ENCODE assay signal across 28 mouse cellular contexts in the genomic region with DNA sequence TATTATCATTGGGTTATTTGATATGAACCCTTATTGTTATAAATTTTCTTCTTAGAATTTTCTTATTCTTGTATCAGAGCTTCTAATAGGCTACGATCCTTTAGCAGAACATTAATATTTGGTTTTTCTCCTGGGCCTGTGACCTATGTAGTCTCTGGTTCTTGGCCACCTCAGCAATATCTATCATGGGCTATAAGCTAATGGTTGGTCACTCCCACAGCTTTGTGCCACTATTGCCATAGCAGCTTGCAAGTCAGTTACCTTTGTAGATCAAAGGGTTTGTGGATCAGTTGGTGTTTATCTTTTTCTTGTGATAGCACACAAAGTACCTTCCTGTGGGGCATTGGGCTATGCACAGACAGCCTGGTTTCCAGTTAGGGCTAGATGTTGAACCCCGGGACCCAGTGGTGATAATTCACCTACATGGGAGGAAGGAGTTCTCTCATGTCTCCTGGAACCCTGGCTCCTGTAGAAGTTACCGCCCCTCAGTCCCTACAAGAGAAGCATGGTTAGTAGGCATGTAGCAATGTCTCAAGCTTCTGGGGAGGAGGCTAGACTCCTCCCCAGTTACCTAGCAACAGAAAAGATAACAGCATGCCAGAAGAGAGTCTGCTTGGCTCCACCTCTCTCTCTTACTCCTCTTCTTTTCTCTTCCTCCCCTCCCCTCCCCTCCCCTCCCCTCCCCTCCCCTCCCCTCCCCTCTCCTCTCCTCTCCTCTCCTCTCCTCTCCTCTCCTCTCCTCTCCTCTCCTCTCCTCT.
DNase-seq lines count a peak whose midpoint lies in the region; ATAC-seq and TF ChIP-seq lines count a peak whose summit lies in the region.
"Had no signal": no experiment of that assay in that cellular context is flagged by ENCODE, and none has a peak within 500 bp of the region (broad histone marks: within the 10 kb centered on the region; RNA-seq: fewer than 3 reads in every experiment).

No protein-coding gene starts in this region.

- no peak overlapping the region for H3K4me2 ChIP-seq in liver, postnatal 0 days (ENCODE audit: low read depth, low read length)
- H3K4me2 ChIP-seq in liver, embryonic 11.5 days = no peak overlapping the region
- H3K4me2 ChIP-seq in liver, embryonic 14.5 days (ENCODE audit: low read depth) = no peak overlapping the region
- no peak overlapping the region for H3K4me2 ChIP-seq in hindbrain, embryonic 14.5 days (replicated peaks)
- H3K4me2 ChIP-seq: forebrain, embryonic 13.5 days; heart, embryonic 12.5 days; heart, embryonic 15.5 days; hindbrain, embryonic 15.5 days had no signal

- TF ChIP-seq CTCF in liver, postnatal 0 days (IDR thresholded peaks at IDR 0.05; ENCODE audit: low read depth) = no peak
- no peak for TF ChIP-seq CTCF in liver, embryonic 14.5 days (IDR thresholded peaks at IDR 0.05; ENCODE audit: low read depth)

- H3K9me3 ChIP-seq in liver, postnatal 0 days (ENCODE audit: low read length) = no peaks in the 10 kb centered on the region
- no peaks in the 10 kb centered on the region for H3K9me3 ChIP-seq in liver, embryonic 11.5 days (ENCODE audit: control insufficient read depth, low read length)
- no peaks in the 10 kb centered on the region for H3K9me3 ChIP-seq in liver, embryonic 14.5 days (ENCODE audit: control insufficient read depth, low read length)
- H3K9me3 ChIP-seq in hindbrain, embryonic 14.5 days (ENCODE audit: control insufficient read depth, low read length) = no peaks in the 10 kb centered on the region
- H3K9me3 ChIP-seq: forebrain, embryonic 10.5 days; forebrain, embryonic 13.5 days; G1E; heart, embryonic 12.5 days; heart, embryonic 15.5 days; hindbrain, embryonic 15.5 days had no signal

- ATAC-seq in liver, postnatal 0 days = no peak
- peak; percentile 95 for ATAC-seq in liver, embryonic 11.5 days (replicated peaks; ENCODE audit: low FRiP score)
- ATAC-seq in liver, embryonic 14.5 days (ENCODE audit: insufficient read depth) = peak; percentile 95
- 0 out of 2 replicates have a peak, but pooled peaks have one; percentile 29 for ATAC-seq in megakaryocyte progenitor cell, adult 5-6 weeks (replicated peaks; ENCODE audit: poor library complexity)
- no peak for ATAC-seq in hindbrain, embryonic 14.5 days (ENCODE audit: low FRiP score)
- ATAC-seq: activated CD4-positive, CD25-positive, alpha-beta regulatory T cell, adult 4 months; forebrain, embryonic 13.5 days; forebrain, embryonic 16.5 days had no signal

- H3K27me3 ChIP-seq in liver, postnatal 0 days (ENCODE audit: insufficient read depth, low read length) = no peaks in the 10 kb centered on the region
- no peaks in the 10 kb centered on the region for H3K27me3 ChIP-seq in liver, embryonic 11.5 days (replicated peaks; ENCODE audit: control insufficient read depth, insufficient read depth, low read length)
- no peaks in the 10 kb centered on the region for H3K27me3 ChIP-seq in liver, embryonic 14.5 days (ENCODE audit: control insufficient read depth, insufficient read depth, low read length)
- no peaks in the 10 kb centered on the region for H3K27me3 ChIP-seq in hindbrain, embryonic 14.5 days (ENCODE audit: control insufficient read depth, insufficient read depth, low read length)
- H3K27me3 ChIP-seq: CH12.LX; forebrain, embryonic 13.5 days; heart, embryonic 12.5 days; heart, embryonic 15.5 days; hindbrain, embryonic 15.5 days had no signal

- H3K27ac ChIP-seq in liver, postnatal 0 days (ENCODE audit: low read depth) = no peak overlapping the region
- no peak overlapping the region for H3K27ac ChIP-seq in liver, embryonic 11.5 days (ENCODE audit: low read depth, low read length)
- H3K27ac ChIP-seq in liver, embryonic 14.5 days = no peak overlapping the region
- no peak overlapping the region for H3K27ac ChIP-seq in hindbrain, embryonic 14.5 days
- H3K27ac ChIP-seq: forebrain, embryonic 10.5 days; forebrain, embryonic 13.5 days; heart, adult 2 months; heart, embryonic 15.5 days; hindbrain, embryonic 15.5 days had no signal

- no peak for TF ChIP-seq EP300 in liver, postnatal 0 days (IDR thresholded peaks at IDR 0.05; ENCODE audit: low read depth)
- no peak for TF ChIP-seq EP300 in liver, embryonic 14.5 days (IDR thresholded peaks at IDR 0.05; ENCODE audit: low read depth)

- WGBS in liver, postnatal 0 days (ENCODE audit: insufficient replicate concordance) = 73% methylated on average over 3 of the region's 3 CpGs
- WGBS in liver, embryonic 11.5 days = 69% methylated on average over 3 of the region's 3 CpGs
- 62% methylated on average over 3 of the region's 3 CpGs for WGBS in liver, embryonic 14.5 days (ENCODE audit: insufficient replicate concordance)
- WGBS in hindbrain, embryonic 14.5 days = 86% methylated on average over 3 of the region's 3 CpGs

- H3K4me3 ChIP-seq in liver, postnatal 0 days (ENCODE audit: low read depth, low read length) = no peak overlapping the region
- H3K4me3 ChIP-seq in liver, embryonic 11.5 days (ENCODE audit: low read depth, low read length) = no peak overlapping the region
- no peak overlapping the region for H3K4me3 ChIP-seq in liver, embryonic 14.5 days (ENCODE audit: insufficient read depth in 1 of 2, low read depth in 2 of 2, low read length in 2 of 2)
- H3K4me3 ChIP-seq in hindbrain, embryonic 14.5 days (replicated peaks; ENCODE audit: low read length) = no peak overlapping the region
- H3K4me3 ChIP-seq: forebrain, embryonic 10.5 days; forebrain, embryonic 13.5 days; heart, adult 2 months; heart, embryonic 12.5 days; heart, embryonic 15.5 days; hindbrain, embryonic 15.5 days had no signal

- no peaks in the 10 kb centered on the region for H3K36me3 ChIP-seq in liver, postnatal 0 days (replicated peaks; ENCODE audit: insufficient read depth, low read length)
- H3K36me3 ChIP-seq in liver, embryonic 11.5 days (ENCODE audit: control insufficient read depth, insufficient read depth, low read length) = no peaks in the 10 kb centered on the region
- H3K36me3 ChIP-seq in liver, embryonic 14.5 days (replicated peaks; ENCODE audit: control insufficient read depth, insufficient read depth, low read depth) = no peaks in the 10 kb centered on the region
- H3K36me3 ChIP-seq in hindbrain, embryonic 14.5 days (replicated peaks; ENCODE audit: control insufficient read depth, insufficient read depth) = no peaks in the 10 kb centered on the region
- H3K36me3 ChIP-seq: forebrain, embryonic 10.5 days; heart, embryonic 15.5 days; hindbrain, embryonic 15.5 days had no signal

- DNase-seq in liver = peak; percentile 14
- no peak for DNase-seq in liver, postnatal 0 days
- DNase-seq in liver, embryonic 11.5 days (ENCODE audit: low spot score) = no peak
- peak; percentile 13 to 39 (median 19) for DNase-seq in liver, embryonic 14.5 days (ENCODE audit: low read depth in 3 of 3, low spot score in 3 of 3)
- no peak for DNase-seq in right cerebral cortex, adult 2 months (ENCODE audit: low spot score in 2 of 2)
- DNase-seq in hindbrain, embryonic 14.5 days (ENCODE audit: low spot score) = no peak
- DNase-seq in Muller cell, postnatal 12 days (ENCODE audit: inconsistent ontology term) = no peak
- DNase-seq: adrenal gland, adult 8-10 months; adrenal gland, postnatal 25 days; B cell, adult 2 months; cerebellum, adult 11-12 months; cerebellum, adult 9-10 months; cerebellum, postnatal 14 days; gastrocnemius, postnatal 10 days; gastrocnemius, postnatal 36 days; heart, adult 2 months; heart, postnatal 10 days; heart, postnatal 4 days had no signal

- H3K4me1 ChIP-seq in liver, postnatal 0 days (ENCODE audit: insufficient read depth) = no peaks in the 10 kb centered on the region
- H3K4me1 ChIP-seq in liver, embryonic 11.5 days (replicated peaks; ENCODE audit: control insufficient read depth, insufficient read depth, low read length) = no peaks in the 10 kb centered on the region
- peaks cover 3 to 4% of the 10 kb centered on the region in 2 experiments; a peak in 2 of 4 replicates for H3K4me1 ChIP-seq in liver, embryonic 14.5 days (replicated peaks; ENCODE audit: control insufficient read depth in 2 of 2, insufficient read depth in 2 of 2, low read length in 1 of 2)
- H3K4me1 ChIP-seq in hindbrain, embryonic 14.5 days (replicated peaks; ENCODE audit: control insufficient read depth, insufficient read depth, low read length) = no peaks in the 10 kb centered on the region
- H3K4me1 ChIP-seq: forebrain, embryonic 10.5 days; forebrain, embryonic 13.5 days; heart, embryonic 15.5 days; hindbrain, embryonic 15.5 days had no signal

- H3K9ac ChIP-seq in liver, postnatal 0 days (replicated peaks) = no peak overlapping the region
- H3K9ac ChIP-seq in liver, embryonic 11.5 days (ENCODE audit: low read depth, low read length) = no peak overlapping the region
- no peak overlapping the region for H3K9ac ChIP-seq in liver, embryonic 14.5 days (replicated peaks)
- no peak overlapping the region for H3K9ac ChIP-seq in hindbrain, embryonic 14.5 days
- H3K9ac ChIP-seq: forebrain, embryonic 13.5 days; heart, embryonic 12.5 days; heart, embryonic 15.5 days; hindbrain, embryonic 15.5 days had no signal

Comparison
In these comparisons a context has a peak if more than half of its experiments do, and no peak if none do; other contexts are left out.
1. DNase-seq: peak in liver (single experiment) and liver, embryonic 14.5 days (3 of 3); none in liver, postnatal 0 days (single experiment), liver, embryonic 11.5 days (single experiment), right cerebral cortex, adult 2 months (0 of 2), hindbrain, embryonic 14.5 days (single experiment) and Muller cell, postnatal 12 days (single experiment).
2. ATAC-seq: peak in liver, embryonic 11.5 days (single experiment), liver, embryonic 14.5 days (single experiment) and megakaryocyte progenitor cell, adult 5-6 weeks (single experiment); none in liver, postnatal 0 days (single experiment) and hindbrain, embryonic 14.5 days (single experiment).